Mouse (Mus musculus) kidney, postnatal 25 days (tissue): ENCODE measurements around the gene Zfp398.
A peak's percentile ranks its signal among the peaks of the same experiment; 100 is the strongest.

Experiments used
- DNase-seq, 2 experiments: peaks; one replicate each; pipeline ENCODE4 v3.0.0; 2021; ENCODE audit warnings: mixed read lengths in 2 of 2

The Zfp398 gene

DNA sequence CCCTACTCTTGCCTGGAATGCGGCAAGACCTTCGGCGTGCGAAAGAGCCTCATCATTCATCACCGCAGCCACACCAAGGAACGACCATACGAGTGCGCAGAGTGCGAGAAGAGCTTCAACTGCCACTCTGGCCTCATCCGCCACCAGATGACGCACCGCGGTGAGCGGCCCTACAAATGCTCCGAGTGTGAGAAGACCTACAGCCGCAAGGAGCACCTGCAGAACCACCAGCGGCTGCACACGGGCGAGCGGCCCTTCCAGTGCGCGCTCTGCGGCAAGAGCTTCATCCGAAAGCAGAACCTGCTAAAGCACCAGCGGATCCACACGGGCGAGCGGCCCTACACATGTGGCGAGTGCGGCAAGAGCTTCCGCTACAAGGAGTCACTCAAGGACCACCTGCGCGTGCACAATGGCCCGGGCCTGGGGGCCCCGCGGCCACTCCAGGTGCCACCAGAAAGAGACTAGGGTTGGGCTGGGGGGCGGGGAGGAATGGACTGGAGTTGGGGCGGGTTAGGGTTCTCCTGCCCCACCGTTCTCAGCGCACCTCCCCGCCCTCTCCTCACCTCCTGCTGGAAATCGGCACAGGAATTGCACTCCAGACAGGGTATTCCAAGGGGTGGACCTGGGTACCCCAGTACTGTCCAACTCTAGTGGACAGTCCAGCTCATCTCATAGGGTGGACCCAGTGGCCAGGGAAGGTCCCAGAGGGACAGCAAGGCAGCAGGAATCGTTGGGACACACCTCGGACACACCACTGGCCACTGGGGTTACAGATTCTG lies 69.6 kb downstream of the Zfp398 start:
- no peak for DNase-seq

- DNase-seq, result no peak
Observed at GRCm38 (mm10) chr6:47906326-47906725, 70.9 kb downstream of the Zfp398 start.

- no peak for DNase-seq
Observed at GRCm38 (mm10) chr6:47909007-47909406, 73.5 kb downstream of the Zfp398 start.

GRCm38 (mm10) chr6:47911650-47912049 lies 76.2 kb downstream of the Zfp398 start:
- DNase-seq, result no peak

- peak in 1 of 2 experiments; percentile 28 for DNase-seq
Observed at GRCm38 (mm10) chr6:47912991-47913390, 77.5 kb downstream of the Zfp398 start.

DNA sequence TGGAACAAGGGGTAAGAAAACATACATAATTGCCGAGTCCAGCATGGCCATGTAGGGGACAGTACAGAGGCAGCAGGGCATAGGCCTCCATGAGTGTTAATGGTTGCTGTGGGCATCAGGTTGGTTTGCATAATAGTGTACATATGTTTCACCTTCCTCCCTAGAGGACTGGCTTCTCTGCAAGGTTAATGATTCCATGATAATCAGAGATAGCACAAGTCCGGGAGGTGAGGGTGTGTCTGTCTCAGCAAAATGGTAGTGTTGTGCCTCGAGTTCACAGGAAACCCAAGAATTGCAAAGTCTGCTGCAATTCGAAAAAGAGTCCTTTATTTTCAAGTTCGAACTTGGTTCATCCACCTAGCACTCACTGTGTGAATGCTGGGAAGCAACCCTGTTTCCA lies 81.6 kb downstream of the Zfp398 start:
- no peak for DNase-seq

DNA sequence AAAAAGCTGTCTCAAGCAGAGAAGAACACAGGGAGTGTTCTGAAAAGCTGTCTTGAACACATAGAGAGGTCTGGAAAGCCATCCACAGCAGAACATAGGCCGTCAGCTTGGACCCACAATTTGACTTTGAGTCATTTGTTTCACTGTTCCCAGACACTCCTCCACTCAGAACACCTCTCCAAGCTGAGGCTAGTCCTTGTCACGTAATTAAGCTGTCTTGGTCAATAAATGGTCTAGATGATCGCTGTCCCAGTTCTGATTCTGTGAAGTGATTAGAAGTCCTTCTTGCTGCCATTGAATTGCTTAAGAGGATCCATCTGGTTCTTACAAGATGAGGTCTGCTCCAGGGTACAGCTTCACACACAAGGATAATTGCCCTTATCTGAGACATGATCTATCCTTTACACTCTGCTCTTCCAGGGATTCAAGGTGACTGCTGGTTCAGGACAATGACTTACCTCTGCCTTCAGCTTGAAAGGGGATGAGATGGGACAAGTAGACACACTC lies 83.4 kb downstream of the Zfp398 start:
- no peak for DNase-seq

GRCm38 (mm10) chr6:47919646-47920446 lies 84.4 kb downstream of the Zfp398 start:
- no peak for DNase-seq

GRCm38 (mm10) chr6:47920447-47921340 lies 85.2 kb downstream of the Zfp398 start, which contains the start of gene Zfp212:
Gene Zfp212 (plus strand): TSS chr6:47920476.
- DNase-seq, result peak; percentile 91 to 94
